Mouse (Mus musculus) layer of hippocampus, postnatal 14 days (tissue): ENCODE results near the gene Stxbp5l. TPM values are rescaled to one million over a fixed set of nuclear protein-coding genes. Genes with fewer than 3 reads are reported as not detected.
"Not testable (repeated sequence)": the region's sequence is repeated elsewhere in the genome, so short reads cannot be mapped to it uniquely, and the experiment has no call there.

Experiments used
- DNase-seq, 2 experiments: peaks; one replicate each; pipeline ENCODE4 v3.0.0; 2021 to 2022; ENCODE audit warnings: low spot score in 2 of 2, mixed read lengths in 1 of 2
- total RNA-seq, 2 experiments: library from RNA; stranded (reverse); gene quantifications; 2 replicates each; pipeline ENCODE4 v1.2.3; 2021

The Stxbp5l gene
- total RNA-seq, 2 experiments from 2014 or later = 119 to 130 TPM

- no peak for DNase-seq
Measured at GRCm38 (mm10) chr16:37292593-37292992, 92.2 kb downstream of the Stxbp5l start.

GRCm38 (mm10) chr16:37280206-37280605 is 104.6 kb downstream of the Stxbp5l start:
- no peak for DNase-seq

GRCm38 (mm10) chr16:37273681-37274080 is 111.1 kb downstream of the Stxbp5l start:
- no peak for DNase-seq

- no peak for DNase-seq
Measured at GRCm38 (mm10) chr16:37261678-37262077, 123.1 kb downstream of the Stxbp5l start.

GRCm38 (mm10) chr16:37219151-37219550 is 165.6 kb downstream of the Stxbp5l start:
- DNase-seq = no peak

GRCm38 (mm10) chr16:37208783-37209182 is 176.0 kb downstream of the Stxbp5l start:
- no peak for DNase-seq

GRCm38 (mm10) chr16:37194152-37194551 is 190.6 kb downstream of the Stxbp5l start:
- no peak for DNase-seq

GRCm38 (mm10) chr16:37125190-37125589 is 259.6 kb downstream of the Stxbp5l start:
- DNase-seq = not testable (repeated sequence)

GRCm38 (mm10) chr16:37109285-37109684 is 275.5 kb downstream of the Stxbp5l start:
- DNase-seq = peak; percentile 17 to 68

- DNase-seq = no peak
Measured at GRCm38 (mm10) chr16:37108763-37109162, 276.0 kb downstream of the Stxbp5l start.

- no peak for DNase-seq
Measured at GRCm38 (mm10) chr16:37094169-37094833, 290.5 kb downstream of the Stxbp5l start.

GRCm38 (mm10) chr16:37089648-37090047 is 295.1 kb downstream of the Stxbp5l start:
- DNase-seq = no peak

- DNase-seq = no peak
Measured at GRCm38 (mm10) chr16:37072354-37072753, 312.4 kb downstream of the Stxbp5l start.

Other genes starting within 250 kb of the Stxbp5l start
- 10 to 100 TPM; 18.1 to 19.8 TPM for gene Gtf2e1, start 154.8 kb upstream of the Stxbp5l start, total RNA-seq
- gene Rabl3, start 154.9 kb upstream of the Stxbp5l start, total RNA-seq = 1 to 10 TPM; 9.2 to 9.6 TPM
- gene Hgd, start 195.2 kb upstream of the Stxbp5l start, total RNA-seq = not detected